ENCODE assay signal across 8 mouse cellular contexts in genomic region chr9:107626844-107627277, GRCm38 (mm10). TPM values are rescaled to one million over a fixed set of nuclear protein-coding genes. Genes with fewer than 3 reads are reported as not detected.
DNase-seq lines count a peak whose midpoint lies in the region; ATAC-seq and TF ChIP-seq lines count a peak whose summit lies in the region.

No protein-coding gene starts in this region.

- H3K36me3 ChIP-seq in limb, embryonic 14.5 days (ENCODE audit: control insufficient read depth, insufficient read depth, low read length) = peaks cover 40% of the 10 kb centered on the region
- peaks cover 19% of the 10 kb centered on the region for H3K36me3 ChIP-seq in midbrain, embryonic 14.5 days (ENCODE audit: control insufficient read depth, insufficient read depth, low read length)

- H3K9me3 ChIP-seq in limb, embryonic 14.5 days (ENCODE audit: control insufficient read depth, low read length) = no peaks in the 10 kb centered on the region
- H3K9me3 ChIP-seq in midbrain, embryonic 14.5 days (ENCODE audit: control insufficient read depth, low read length) = no peaks in the 10 kb centered on the region

- peak overlapping the region; percentile 58 for H3K9ac ChIP-seq in limb, embryonic 14.5 days (ENCODE audit: low read depth, low read length, severe bottlenecking)
- H3K9ac ChIP-seq in midbrain, embryonic 14.5 days (replicated peaks; ENCODE audit: low read length) = peak overlapping the region; percentile 56

- H3K4me1 ChIP-seq in limb, embryonic 14.5 days (ENCODE audit: control insufficient read depth, insufficient read depth, low read length) = peaks cover 53% of the 10 kb centered on the region
- peaks cover 66% of the 10 kb centered on the region for H3K4me1 ChIP-seq in midbrain, embryonic 14.5 days (ENCODE audit: control insufficient read depth, insufficient read depth, low read length)

- H3K4me2 ChIP-seq in limb, embryonic 14.5 days (replicated peaks; ENCODE audit: low read depth, low read length, severe bottlenecking) = peak overlapping the region; percentile 29
- peak overlapping the region; percentile 85 for H3K4me2 ChIP-seq in midbrain, embryonic 14.5 days (ENCODE audit: low read length)

- no peaks in the 10 kb centered on the region for H3K27me3 ChIP-seq in limb, embryonic 14.5 days (ENCODE audit: control insufficient read depth, insufficient read depth, low read length)
- no peaks in the 10 kb centered on the region for H3K27me3 ChIP-seq in midbrain, embryonic 14.5 days (ENCODE audit: control insufficient read depth, insufficient read depth, low read length)

- WGBS in limb, embryonic 14.5 days = 11% methylated on average over 2 of the region's 2 CpGs
- 0% methylated on average over 2 of the region's 2 CpGs for WGBS in midbrain, embryonic 14.5 days

- peak; percentile 82 for ATAC-seq in limb, embryonic 14.5 days (ENCODE audit: low FRiP score, low read depth)
- peak; percentile 77 for ATAC-seq in midbrain, embryonic 14.5 days (ENCODE audit: low FRiP score, low TSS enrichment)

- TF ChIP-seq POLR2A in limb, embryonic 14.5 days (IDR thresholded peaks at IDR 0.05; ENCODE audit: borderline replicate concordance, extremely low read depth, insufficient read depth, insufficient read length) = no peak

- DNase-seq in 416B (ENCODE audit: low read depth) = peak; percentile 79
- peak; percentile 74 for DNase-seq in adipocyte (ENCODE audit: low spot score)
- peak; percentile 90 for DNase-seq in embryo, embryonic 11.5 days (ENCODE audit: low read depth, low spot score)
- peak; percentile 78 to 90 for DNase-seq in gastrocnemius, postnatal 4 days (ENCODE audit: low spot score in 2 of 2)
- peak; percentile 75 for DNase-seq in kidney, adult 11 months
- peak; percentile 91 for DNase-seq in limb, embryonic 14.5 days (ENCODE audit: low spot score)
- DNase-seq in midbrain, embryonic 14.5 days = peak; percentile 95
- peak; percentile 82 to 92 for DNase-seq in spleen, postnatal 4 days (ENCODE audit: low spot score in 2 of 2)

- H3K4me3 ChIP-seq in limb, embryonic 14.5 days (replicated peaks; ENCODE audit: low read length) = peak overlapping the region; percentile 13
- peak overlapping the region; percentile 20 for H3K4me3 ChIP-seq in midbrain, embryonic 14.5 days (replicated peaks; ENCODE audit: low read depth, low read length)

- H3K27ac ChIP-seq in limb, embryonic 14.5 days (replicated peaks; ENCODE audit: low read depth, low read length) = peak overlapping the region; percentile 89
- H3K27ac ChIP-seq in midbrain, embryonic 14.5 days (replicated peaks; ENCODE audit: low read depth, low read length) = peak overlapping the region; percentile 99

RNA-seq across cellular contexts. Expression of gene Gnai2, which starts 8.3 kb away (rescaled TPM):
- total RNA-seq in gastrocnemius, postnatal 4 days (2021) = 100 to 1,000 TPM; 307 to 340 TPM
- polyA plus RNA-seq in limb, embryonic 14.5 days (2012; rRNA removed) = 496 and 627 TPM in 2 replicates
- polyA plus RNA-seq in limb, embryonic 14.5 days (2014; fragmentation: Nextera tagmentation; extraction: Ambion mirVana) = 392 and 411 TPM in 2 replicates
- polyA plus RNA-seq in midbrain, embryonic 14.5 days (2014; fragmentation: Nextera tagmentation; extraction: Ambion mirVana) = 284 and 326 TPM in 2 replicates

RNA-seq across cellular contexts. Expression of gene Sema3b, which starts 17.8 kb away (rescaled TPM):
- 10 to 100 TPM; 50.9 to 52.0 TPM for total RNA-seq in gastrocnemius, postnatal 4 days (2021)
- 23.2 and 23.7 TPM in 2 replicates for polyA plus RNA-seq in limb, embryonic 14.5 days (2012; rRNA removed)
- 7.7 and 11.2 TPM in 2 replicates for polyA plus RNA-seq in limb, embryonic 14.5 days (2014; fragmentation: Nextera tagmentation; extraction: Ambion mirVana)
- 1.5 and 3.2 TPM in 2 replicates for polyA plus RNA-seq in midbrain, embryonic 14.5 days (2014; fragmentation: Nextera tagmentation; extraction: Ambion mirVana)

RNA-seq across cellular contexts. Expression of gene Ifrd2, which starts 39.4 kb away (rescaled TPM):
- total RNA-seq in gastrocnemius, postnatal 4 days (2021) = 10 to 100 TPM; 31.8 to 35.2 TPM
- 57.3 and 62.6 TPM in 2 replicates for polyA plus RNA-seq in limb, embryonic 14.5 days (2012; rRNA removed)
- 55.0 and 56.3 TPM in 2 replicates for polyA plus RNA-seq in limb, embryonic 14.5 days (2014; fragmentation: Nextera tagmentation; extraction: Ambion mirVana)
- polyA plus RNA-seq in midbrain, embryonic 14.5 days (2014; fragmentation: Nextera tagmentation; extraction: Ambion mirVana) = 14.5 and 15.7 TPM in 2 replicates

RNA-seq across cellular contexts. Expression of gene Slc38a3, which starts 42.5 kb away (rescaled TPM):
- 10 to 100 TPM; 10.6 to 11.3 TPM for total RNA-seq in gastrocnemius, postnatal 4 days (2021)
- polyA plus RNA-seq in limb, embryonic 14.5 days (2012; rRNA removed) = 22.4 and 31.8 TPM in 2 replicates
- 3.7 and 6.0 TPM in 2 replicates for polyA plus RNA-seq in limb, embryonic 14.5 days (2014; fragmentation: Nextera tagmentation; extraction: Ambion mirVana)
- polyA plus RNA-seq in midbrain, embryonic 14.5 days (2014; fragmentation: Nextera tagmentation; extraction: Ambion mirVana) = 20.4 and 31.9 TPM in 2 replicates

RNA-seq across cellular contexts. Expression of gene Hyal3, which starts 46.2 kb away (rescaled TPM):
- under 1 TPM; 0.66 to 0.78 TPM for total RNA-seq in gastrocnemius, postnatal 4 days (2021)
- 1.4 and 1.9 TPM in 2 replicates for polyA plus RNA-seq in limb, embryonic 14.5 days (2012; rRNA removed)
- 1.2 and 1.5 TPM in 2 replicates for polyA plus RNA-seq in limb, embryonic 14.5 days (2014; fragmentation: Nextera tagmentation; extraction: Ambion mirVana)
- polyA plus RNA-seq in midbrain, embryonic 14.5 days (2014; fragmentation: Nextera tagmentation; extraction: Ambion mirVana) = 0.89 and 1.4 TPM in 2 replicates

Comparison
In these comparisons a context has a peak if more than half of its experiments do, and no peak if none do; other contexts are left out.
1. Peak in every context shown above with its lines: DNase-seq, ATAC-seq, H3K4me3 ChIP-seq and H3K27ac ChIP-seq.